ENCODE assay signal across 9 mouse cellular contexts in the genomic region with DNA sequence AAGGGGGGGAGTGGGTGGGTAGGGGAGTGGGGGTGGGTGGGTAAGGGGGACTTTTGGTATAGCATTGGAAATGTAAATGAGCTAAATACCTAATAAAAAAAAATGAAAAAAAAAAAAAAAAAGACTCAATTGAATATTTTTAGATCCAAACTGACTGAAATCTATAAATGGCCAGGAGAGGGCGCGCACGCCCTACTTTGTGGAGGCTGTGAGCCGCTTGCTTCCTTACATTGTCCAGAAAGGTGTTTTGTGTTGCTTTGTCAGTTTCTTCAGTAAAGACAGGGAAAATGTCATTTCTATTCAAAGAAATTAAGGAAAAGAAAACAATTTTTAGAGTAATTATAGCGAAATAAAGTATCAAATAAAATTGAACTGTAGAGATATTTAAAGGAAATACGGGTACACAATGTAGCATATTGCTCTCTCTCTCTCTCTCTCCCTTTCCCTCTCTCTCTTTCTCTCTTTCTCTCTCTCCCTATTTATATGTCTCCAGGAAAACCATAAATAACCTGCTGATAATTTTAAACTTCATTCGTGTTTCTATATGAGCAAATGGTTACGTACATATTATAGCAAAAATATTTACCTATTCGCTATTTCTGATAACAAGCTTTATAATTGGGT.
A peak's percentile ranks its signal among the peaks of the same experiment; 100 is the strongest.
DNase-seq lines count a peak whose midpoint lies in the region; ATAC-seq and TF ChIP-seq lines count a peak whose summit lies in the region.
"Had no signal": no experiment of that assay in that cellular context is flagged by ENCODE, and none has a peak within 500 bp of the region (broad histone marks: within the 10 kb centered on the region; RNA-seq: fewer than 3 reads in every experiment).

No protein-coding gene starts in this region.

- intact Hi-C loops in left cerebral cortex, postnatal 10 days (cut with DNase I): no loop called here

- H3K27me3 ChIP-seq in intestine, postnatal 0 days (replicated peaks; ENCODE audit: control insufficient read depth, insufficient read depth, low read length): no peaks in the 10 kb centered on the region
- H3K27me3 ChIP-seq in intestine, embryonic 15.5 days (replicated peaks): no peaks in the 10 kb centered on the region
- no peaks in the 10 kb centered on the region for H3K27me3 ChIP-seq in hindbrain, embryonic 13.5 days
- H3K27me3 ChIP-seq in neural tube, embryonic 12.5 days (replicated peaks): no peaks in the 10 kb centered on the region
- H3K27me3 ChIP-seq: embryonic facial prominence, embryonic 15.5 days had no signal

- H3K4me1 ChIP-seq in intestine, postnatal 0 days (replicated peaks; ENCODE audit: control insufficient read depth, insufficient read depth, low read length): no peaks in the 10 kb centered on the region
- H3K4me1 ChIP-seq in intestine, embryonic 15.5 days (replicated peaks): no peaks in the 10 kb centered on the region
- 0 out of 2 replicates have a peak, but pooled peaks cover 4% of the 10 kb centered on the region for H3K4me1 ChIP-seq in hindbrain, embryonic 13.5 days (replicated peaks)
- H3K4me1 ChIP-seq in neural tube, embryonic 12.5 days: no peaks in the 10 kb centered on the region
- H3K4me1 ChIP-seq: embryonic facial prominence, embryonic 15.5 days had no signal

- peak; percentile 72 for TF ChIP-seq CTCF in intestine, postnatal 0 days (IDR thresholded peaks at IDR 0.05; ENCODE audit: low read depth)

- no peak overlapping the region for H3K9ac ChIP-seq in intestine, postnatal 0 days (ENCODE audit: low read depth, low read length)
- no peak overlapping the region for H3K9ac ChIP-seq in intestine, embryonic 15.5 days
- H3K9ac ChIP-seq in hindbrain, embryonic 13.5 days: no peak overlapping the region
- H3K9ac ChIP-seq in neural tube, embryonic 12.5 days: no peak overlapping the region
- H3K9ac ChIP-seq: embryonic facial prominence, embryonic 15.5 days had no signal

- peak; percentile 80 for DNase-seq in adipocyte (ENCODE audit: low spot score)
- peak; percentile 90 for DNase-seq in embryo, embryonic 10.5 days (ENCODE audit: low spot score)
- DNase-seq in left cerebral cortex, postnatal 10 days (ENCODE audit: extremely low spot score in 1 of 2, low spot score in 2 of 2): peak; percentile 68 to 75
- no peak for DNase-seq in spleen, adult 12 weeks (ENCODE audit: low spot score)

- no peak overlapping the region for H3K4me2 ChIP-seq in intestine, postnatal 0 days (replicated peaks; ENCODE audit: low read depth)
- no peak overlapping the region for H3K4me2 ChIP-seq in intestine, embryonic 15.5 days (replicated peaks)
- no peak overlapping the region for H3K4me2 ChIP-seq in hindbrain, embryonic 13.5 days
- no peak overlapping the region for H3K4me2 ChIP-seq in neural tube, embryonic 12.5 days (replicated peaks)
- H3K4me2 ChIP-seq: embryonic facial prominence, embryonic 15.5 days had no signal

- H3K9me3 ChIP-seq in intestine, postnatal 0 days (ENCODE audit: control insufficient read depth): no peaks in the 10 kb centered on the region
- H3K9me3 ChIP-seq in intestine, embryonic 15.5 days: no peaks in the 10 kb centered on the region
- H3K9me3 ChIP-seq in hindbrain, embryonic 13.5 days: no peaks in the 10 kb centered on the region
- H3K9me3 ChIP-seq in neural tube, embryonic 12.5 days: no peaks in the 10 kb centered on the region
- H3K9me3 ChIP-seq: embryonic facial prominence, embryonic 15.5 days had no signal

- 36% methylated on average over 9 of the region's 9 CpGs for WGBS in intestine, postnatal 0 days
- WGBS in intestine, embryonic 15.5 days: 36% methylated on average over 9 of the region's 9 CpGs
- WGBS in hindbrain, embryonic 13.5 days: 36% methylated on average over 9 of the region's 9 CpGs
- 37% methylated on average over 9 of the region's 9 CpGs for WGBS in neural tube, embryonic 12.5 days

- ATAC-seq in intestine, postnatal 0 days: no peak
- no peak for ATAC-seq in intestine, embryonic 15.5 days
- peak; percentile 69; the same call in 1 of the 2 replicates for ATAC-seq in hindbrain, embryonic 13.5 days (ENCODE audit: low FRiP score)
- peak; percentile 80 for ATAC-seq in neural tube, embryonic 12.5 days (ENCODE audit: low FRiP score, low read depth)

- no peak overlapping the region for H3K4me3 ChIP-seq in intestine, postnatal 0 days (ENCODE audit: low read depth, low read length)
- no peak overlapping the region for H3K4me3 ChIP-seq in intestine, embryonic 15.5 days (replicated peaks)
- H3K4me3 ChIP-seq in hindbrain, embryonic 13.5 days: no peak overlapping the region
- H3K4me3 ChIP-seq in neural tube, embryonic 12.5 days: no peak overlapping the region
- H3K4me3 ChIP-seq: embryonic facial prominence, embryonic 15.5 days had no signal

- H3K27ac ChIP-seq in intestine, postnatal 0 days (ENCODE audit: low read depth, low read length): no peak overlapping the region
- no peak overlapping the region for H3K27ac ChIP-seq in intestine, embryonic 15.5 days
- no peak overlapping the region for H3K27ac ChIP-seq in hindbrain, embryonic 13.5 days
- H3K27ac ChIP-seq in neural tube, embryonic 12.5 days: no peak overlapping the region
- H3K27ac ChIP-seq: embryonic facial prominence, embryonic 15.5 days had no signal

- H3K36me3 ChIP-seq in intestine, postnatal 0 days (ENCODE audit: control insufficient read depth, insufficient read depth): no peaks in the 10 kb centered on the region
- no peaks in the 10 kb centered on the region for H3K36me3 ChIP-seq in intestine, embryonic 15.5 days
- H3K36me3 ChIP-seq in hindbrain, embryonic 13.5 days: no peaks in the 10 kb centered on the region
- no peaks in the 10 kb centered on the region for H3K36me3 ChIP-seq in neural tube, embryonic 12.5 days
- H3K36me3 ChIP-seq: embryonic facial prominence, embryonic 15.5 days had no signal

Comparison
In these comparisons a context has a peak if more than half of its experiments do, and no peak if none do; other contexts are left out.
1. ATAC-seq: peak in hindbrain, embryonic 13.5 days (single experiment) and neural tube, embryonic 12.5 days (single experiment); none in intestine, postnatal 0 days (single experiment) and intestine, embryonic 15.5 days (single experiment).